Mouse (Mus musculus) hindlimb bud, embryonic 11.5 days (tissue): ENCODE measurements around the gene Cd79a.
A peak's percentile ranks its signal among the peaks of the same experiment; 100 is the strongest.
"Not testable (repeated sequence)": the region's sequence is repeated elsewhere in the genome, so short reads cannot be mapped to it uniquely, and the experiment has no call there.

ENCODE experiments used
- DNase-seq: peaks from one replicate; pipeline ENCODE4 v3.0.0-alpha.2; 2012; ENCODE audit warnings: low read depth, low spot score; ENCODE audit errors: extremely low spot score

Gene Cd79a

DNA sequence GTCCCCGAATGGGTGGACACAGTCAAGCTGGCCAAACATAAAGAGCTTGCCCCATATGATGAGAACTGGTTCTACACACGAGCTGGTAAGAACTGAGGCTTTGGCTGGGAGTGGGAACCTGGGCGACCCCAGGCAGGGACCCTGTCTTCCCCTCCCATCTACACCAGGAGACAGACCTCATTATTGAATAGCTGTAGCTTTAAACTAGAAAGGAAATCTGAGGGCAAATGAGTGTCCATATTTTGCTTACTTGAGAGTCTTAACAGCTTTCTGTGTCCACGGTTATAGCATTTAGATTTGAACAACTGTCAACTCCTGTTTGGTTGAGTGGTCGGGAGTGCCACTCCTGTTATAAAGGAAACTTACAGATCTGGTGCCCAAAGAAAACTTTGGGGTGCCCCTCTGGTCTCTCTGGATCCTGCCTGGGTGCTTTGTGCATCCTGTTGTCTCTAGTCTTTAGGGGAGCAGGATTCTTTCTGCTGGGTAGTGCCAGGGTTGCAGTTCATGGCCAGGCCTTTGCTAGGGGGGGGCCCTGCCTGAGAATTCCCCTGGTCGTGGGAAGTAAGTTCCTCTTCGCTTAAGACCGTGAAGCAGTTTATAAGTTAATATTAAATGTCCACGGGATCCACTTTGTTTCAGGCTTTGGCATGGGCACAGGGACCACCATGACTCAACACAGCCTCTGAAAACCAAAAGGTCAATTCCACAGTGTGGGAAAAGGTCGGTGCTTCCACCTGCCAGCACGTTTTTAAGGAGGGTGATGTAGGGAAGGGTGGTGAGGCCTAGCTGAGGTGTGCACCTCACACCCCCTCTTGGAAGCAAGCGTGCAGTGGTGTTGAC is 11.5 kb upstream of the Cd79a start:
- no peak for DNase-seq

DNA sequence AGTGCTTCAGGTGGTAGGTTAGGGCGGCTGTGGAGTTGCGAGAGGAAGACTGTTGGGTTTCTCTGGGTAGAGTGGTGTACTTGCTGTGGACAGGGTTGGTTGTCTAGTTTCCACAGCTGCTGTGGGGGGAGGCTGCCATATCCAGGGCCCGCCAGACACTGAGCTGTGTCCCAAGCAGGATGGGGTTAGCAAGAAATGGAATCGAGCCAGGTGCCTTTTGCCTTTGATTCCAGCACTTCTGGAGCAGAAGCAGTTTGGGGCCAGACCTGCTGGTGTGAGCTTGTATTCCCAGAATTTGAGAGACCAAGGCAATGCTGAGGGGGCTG is 10.9 kb upstream of the Cd79a start:
- no peak for DNase-seq

DNA sequence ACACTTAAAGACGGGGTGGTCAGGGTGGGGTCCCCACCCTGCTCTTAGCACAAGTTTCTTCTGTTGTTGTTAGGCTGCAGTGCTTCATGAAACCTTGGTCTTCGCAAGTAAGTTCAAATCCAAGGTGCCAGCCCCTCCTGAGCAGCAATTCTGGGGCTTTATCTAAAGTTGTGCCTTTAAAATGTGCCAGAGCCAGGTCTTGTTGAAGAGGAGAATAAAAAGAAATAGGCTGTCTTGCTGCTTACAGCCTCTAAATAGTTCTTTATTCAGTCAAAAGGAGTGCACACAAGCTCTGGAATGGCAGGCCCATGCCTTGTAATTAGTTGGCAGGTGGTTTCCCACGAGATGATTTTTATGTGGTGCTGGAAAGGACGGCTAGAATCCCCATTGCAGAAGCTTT is 10.1 kb upstream of the Cd79a start:
- no peak for DNase-seq

DNA sequence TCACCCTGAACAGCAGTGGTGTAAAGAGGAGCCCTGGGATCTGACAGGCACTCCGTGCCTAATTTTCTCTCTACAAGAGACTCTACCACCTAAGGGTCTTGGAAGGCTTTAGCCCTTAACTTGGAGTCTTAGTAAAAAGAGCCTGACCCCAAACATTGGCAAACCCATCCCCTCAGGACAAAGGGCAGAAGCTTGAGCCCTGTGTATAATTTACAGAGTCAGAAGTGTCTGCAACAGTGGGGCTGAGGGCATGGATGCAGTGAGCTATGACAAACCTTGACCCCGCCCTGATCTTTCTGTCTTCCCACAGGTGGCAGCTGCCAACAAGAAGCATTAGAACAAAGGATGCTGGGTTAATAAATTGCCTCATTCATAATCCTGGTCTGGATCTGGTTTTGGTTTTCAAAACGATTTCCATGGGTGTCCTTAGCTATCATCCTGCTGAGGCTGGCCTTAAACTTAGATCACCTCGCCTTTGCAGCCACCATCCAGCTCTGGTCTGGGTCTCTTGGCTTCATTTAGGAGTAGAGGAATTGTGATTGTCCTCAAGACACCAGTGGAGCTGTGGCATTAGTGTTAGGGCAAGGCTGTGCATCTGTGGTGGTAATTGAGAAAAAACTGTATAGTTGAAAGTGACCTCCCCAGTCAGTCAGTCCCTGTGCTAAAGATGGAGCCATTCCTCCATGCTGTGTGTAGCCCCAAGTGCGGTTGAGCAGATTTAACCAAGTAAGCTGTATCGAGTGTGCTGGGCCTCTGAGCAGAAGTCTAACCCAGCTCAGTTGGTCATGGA is 7.6 kb upstream of the Cd79a start:
- no peak for DNase-seq

DNA sequence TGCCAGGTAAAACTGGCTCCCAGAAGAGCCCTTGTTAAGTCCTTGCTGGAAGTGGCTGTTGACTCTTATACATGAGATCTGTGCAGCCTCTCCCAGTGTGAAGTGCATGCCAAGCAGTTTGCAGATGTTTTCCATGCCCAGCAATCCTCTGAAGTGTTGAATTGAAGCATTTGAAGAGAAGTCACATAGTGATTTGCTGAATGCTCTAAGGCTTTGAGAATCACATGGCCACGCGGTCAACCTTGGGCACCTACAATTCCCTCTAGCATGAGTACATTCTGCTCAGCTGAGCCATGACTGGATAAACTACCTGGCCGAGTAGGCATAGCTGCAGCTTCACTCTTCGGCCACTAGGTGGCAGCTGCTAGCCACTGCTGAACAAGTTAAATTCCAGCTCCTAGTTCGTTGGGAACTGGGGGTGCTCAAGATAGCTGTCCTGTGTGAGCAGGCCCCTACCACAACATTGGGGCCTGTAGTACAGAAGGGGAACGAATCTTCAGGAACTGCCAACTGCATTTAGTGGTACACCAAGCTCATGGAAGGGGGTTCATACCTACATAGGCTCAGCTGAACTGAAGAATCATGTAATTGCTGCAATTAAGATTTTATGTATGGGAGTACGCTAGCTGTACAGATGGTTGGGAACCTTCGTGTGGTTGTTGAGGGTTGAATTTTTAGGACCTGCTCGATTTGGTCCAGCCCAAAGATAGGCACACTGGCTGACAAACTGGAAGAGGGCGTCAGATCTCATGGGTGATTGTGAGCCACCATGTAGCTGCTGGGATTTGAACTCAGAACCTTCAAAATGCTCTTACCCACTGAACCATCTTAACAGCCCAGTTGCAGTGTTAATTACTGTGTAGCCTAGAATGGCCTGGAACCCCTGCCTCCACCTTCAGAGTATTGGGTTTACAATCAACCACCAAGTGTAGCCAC is 6.6 kb upstream of the Cd79a start:
- DNase-seq = peak; percentile 52

DNA sequence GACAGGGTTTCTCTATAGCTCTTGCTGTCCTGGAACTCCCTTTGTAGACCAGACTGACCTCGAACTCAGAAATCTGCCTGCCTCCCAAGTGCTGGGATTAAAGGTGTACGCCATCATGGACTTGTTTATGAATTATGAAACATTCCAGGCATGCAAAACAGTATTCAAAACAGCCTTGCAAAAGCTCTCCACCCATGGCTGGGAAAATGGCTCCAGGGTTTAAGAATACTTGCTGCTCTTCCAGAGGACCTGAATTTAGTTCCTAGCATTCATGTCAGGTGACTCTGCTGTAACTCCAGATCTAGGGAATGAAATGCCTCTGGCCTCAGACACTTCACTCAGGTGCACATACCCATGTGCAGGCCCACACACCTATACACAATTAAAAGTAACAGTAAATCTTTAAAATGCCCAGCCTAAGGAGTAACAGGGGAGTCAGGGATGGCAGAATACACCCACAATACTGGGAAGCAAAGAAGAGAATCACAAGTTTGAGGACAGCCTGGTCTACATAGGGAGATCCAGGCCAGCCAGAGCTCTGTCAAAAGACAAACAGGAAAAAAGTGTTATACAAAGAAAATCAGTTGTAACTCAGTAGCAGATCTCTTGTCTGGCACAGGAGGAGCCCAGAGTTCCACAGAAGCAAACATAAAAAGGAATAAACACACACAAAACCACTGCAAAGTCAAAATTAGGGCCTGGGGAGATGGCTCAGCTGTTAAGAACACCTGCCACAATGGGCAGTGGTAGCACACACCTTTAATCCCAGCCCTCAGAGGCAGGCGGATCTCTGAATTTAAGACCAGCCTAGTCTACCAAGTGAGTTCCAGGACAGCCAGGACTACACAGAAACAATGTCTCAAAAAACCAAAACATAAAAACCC is 5.7 kb upstream of the Cd79a start:
- DNase-seq = no peak

DNA sequence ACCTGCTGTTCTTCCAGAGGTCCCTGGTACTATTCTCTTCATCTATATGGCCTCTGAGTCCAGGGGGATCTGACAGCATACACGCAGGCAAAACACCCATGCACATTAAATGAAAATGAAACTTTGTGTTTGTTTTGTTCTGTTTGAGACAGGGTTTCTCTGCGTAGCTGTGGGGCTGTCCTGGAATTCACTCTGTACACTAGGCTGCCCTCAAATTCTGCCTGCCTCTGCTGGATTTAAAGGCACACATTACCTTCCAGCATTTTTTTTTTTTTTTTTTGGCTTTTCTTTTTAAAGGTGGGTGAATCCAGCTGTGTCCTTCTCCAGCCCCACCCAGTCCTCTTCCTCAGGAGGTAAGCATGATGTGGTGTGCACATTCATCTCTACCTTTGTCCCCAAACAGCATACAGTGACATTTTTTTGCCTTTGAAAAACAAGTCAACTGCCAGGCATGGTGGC is 5.0 kb upstream of the Cd79a start:
- DNase-seq = no peak

DNA sequence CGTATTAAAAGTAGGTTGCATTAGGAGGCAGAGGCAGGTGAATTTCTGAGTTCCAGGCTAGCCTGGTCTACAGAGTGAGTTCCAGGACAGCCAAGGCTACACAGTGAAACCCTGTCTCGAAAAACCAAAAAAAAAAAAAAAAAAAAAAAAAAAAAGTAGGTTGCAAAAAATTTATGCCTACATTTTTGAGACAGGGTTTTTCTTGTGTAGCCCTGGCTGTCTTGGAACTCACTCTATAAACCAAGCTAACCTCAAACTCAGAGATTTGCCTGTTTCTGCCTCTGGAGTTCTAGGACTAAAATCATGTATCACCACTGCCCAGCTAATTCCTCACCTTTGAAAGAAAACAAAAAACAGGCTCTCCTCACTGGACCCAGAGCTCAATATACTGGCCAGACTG is 1.4 kb upstream of the Cd79a start:
- DNase-seq = not testable (repeated sequence)

DNA sequence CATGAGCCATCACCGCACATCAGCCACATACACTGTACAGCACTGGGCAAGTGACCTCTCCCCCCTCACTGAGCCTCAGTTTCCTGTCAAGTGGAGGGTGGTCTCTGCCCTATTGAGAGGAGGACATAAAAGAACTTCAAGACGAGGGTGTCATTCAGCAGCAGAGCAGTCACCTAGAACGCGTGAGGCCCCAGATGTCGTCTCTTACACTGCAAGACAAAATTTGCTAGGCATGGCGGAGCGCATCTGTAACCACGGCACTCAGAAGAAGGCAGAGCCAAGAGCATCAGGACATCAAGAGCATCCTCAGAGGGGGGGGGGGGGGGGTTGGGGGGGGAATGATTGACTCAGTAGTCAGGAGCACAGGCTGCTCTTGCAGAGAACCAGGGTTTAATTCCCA is 912 bp upstream of the Cd79a start:
- DNase-seq = no peak

DNA sequence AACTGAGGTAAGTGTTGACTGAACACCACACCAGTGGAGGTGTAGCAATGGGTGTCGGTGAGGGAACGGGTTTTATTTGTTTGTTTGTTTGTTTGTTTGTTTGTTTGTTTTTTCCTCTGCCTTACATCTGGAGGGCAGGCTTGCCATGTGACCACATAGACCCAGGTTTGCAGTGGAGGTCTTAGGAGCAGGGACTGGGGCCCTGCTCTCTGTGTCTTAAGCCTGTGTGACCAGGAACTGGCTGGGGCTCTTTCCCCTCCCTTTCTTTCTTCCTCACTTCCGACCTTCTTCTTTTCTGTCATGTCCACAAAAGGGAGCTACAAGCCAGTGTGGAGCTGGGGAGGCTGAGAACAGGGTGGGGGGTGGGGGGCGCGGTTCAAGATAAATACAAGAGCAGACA is 778 bp downstream of the Cd79a start:
- DNase-seq = no peak

DNA sequence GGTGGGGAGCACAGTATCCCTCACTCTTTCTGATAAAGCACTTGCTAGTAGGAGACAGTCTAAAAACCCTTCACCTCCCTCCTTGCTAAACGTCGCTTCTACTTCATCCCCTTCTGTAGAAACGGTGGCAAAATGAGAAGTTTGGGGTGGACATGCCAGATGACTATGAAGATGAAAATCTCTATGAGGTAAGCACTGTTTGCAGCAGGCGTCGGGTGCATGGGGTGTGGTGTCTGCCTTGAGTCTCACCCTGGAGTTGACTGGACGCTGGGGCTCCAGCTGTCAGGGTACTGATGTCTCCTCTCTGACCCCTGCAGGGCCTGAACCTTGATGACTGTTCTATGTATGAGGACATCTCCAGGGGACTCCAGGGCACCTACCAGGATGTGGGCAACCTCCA is 3.9 kb downstream of the Cd79a start:
- DNase-seq = no peak

DNA sequence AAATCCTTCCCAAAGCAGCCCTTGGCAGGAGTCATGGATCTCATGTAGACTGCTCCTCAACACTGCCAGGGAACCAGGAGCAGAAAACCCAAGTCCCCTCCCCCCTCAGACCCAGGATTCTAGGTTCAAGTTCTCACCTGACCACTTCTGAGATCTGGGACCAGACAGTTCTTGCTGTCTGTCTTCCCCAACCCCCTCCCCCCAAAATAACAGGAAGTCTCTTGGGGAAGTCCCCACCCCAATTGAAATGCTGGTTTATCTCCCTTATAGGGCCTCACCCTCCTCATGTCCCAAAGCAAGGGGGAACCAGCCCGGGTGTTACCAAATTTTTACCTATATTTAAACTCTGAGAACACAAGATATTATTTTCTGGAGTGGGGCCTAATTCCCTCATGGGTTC is 4.7 kb downstream of the Cd79a start:
- no peak for DNase-seq

DNA sequence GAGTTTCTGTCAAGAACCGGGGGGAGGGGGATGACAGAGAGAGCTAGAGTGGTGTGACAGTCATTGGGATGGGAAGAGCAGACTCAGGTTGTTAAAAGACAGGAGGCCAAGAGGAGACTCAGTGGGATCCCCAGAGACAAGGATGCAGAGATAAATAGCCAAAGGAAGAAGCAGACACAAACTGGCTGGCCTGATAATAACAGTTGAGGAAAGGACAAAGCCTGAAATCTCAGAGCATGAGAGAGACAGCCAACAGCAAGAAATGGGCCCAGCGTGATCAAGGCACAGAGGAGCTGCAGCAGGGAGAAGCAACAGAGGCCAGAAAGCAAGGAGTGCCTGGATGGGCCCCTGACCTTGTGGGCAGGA is 5.1 kb downstream of the Cd79a start:
- DNase-seq = no peak

DNA sequence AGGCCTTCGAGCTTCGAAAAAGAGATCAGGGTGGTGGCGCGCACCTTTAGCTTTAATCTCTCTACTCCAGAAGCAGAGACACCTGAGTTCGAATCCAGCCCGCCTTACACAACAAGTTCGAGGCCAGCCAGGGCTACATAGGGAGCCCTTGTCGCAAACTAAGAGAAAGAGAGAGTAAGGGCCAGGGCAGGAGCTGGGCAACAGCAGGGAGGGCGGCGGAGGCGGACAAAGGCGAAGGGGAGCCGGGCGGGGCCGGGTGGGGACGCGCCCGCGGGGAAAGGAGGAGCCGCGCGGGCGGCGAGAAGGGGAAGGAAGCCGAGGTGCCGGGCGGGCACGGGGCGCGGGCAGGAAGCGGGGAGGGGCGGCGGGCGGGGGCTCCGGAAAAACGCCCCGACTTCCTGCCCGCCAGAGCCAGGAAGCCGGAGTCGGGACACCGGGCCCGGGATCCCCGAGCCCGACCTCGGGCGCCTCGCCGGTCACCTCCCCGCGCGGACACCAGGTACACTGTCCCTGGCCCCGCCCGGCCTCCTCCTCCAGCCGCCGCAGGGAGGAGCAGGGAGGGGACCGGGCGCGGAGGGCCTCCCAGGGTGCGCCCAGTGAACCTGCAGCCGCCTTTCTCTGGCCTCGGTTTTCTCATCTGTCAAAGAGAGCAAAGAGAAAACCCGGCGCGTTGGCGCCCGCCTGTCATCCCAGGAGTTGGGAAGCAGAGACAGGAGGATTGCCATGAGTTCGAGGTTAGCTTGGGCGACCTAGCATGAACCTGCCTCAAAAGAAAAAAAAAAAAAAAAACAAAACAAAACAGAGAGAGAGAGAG is 5.7 kb downstream of the Cd79a start, which contains the start of gene Arhgef1:
TSS of gene Arhgef1 (plus strand) at position 283 of the 814 bp plus-strand sequence.
- DNase-seq = no peak

DNA sequence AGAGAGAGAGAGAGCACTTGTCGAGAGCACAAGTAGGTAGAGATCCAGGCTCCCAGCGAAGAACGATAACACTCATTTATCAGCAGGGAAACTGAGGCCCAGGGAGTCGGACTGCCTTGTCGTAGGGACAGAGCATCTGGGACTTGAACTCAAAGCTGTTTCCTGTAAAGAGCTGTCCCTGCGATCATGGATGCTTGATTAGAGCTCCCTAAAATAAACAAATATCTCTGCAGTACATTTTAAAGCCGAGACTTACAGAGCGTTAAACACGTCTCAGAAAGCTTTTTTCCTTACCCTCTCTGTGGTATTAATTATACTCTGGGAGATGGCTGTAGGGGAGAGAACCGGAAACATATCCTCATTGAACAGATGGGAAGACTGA is 6.3 kb downstream of the Cd79a start:
- DNase-seq = no peak

DNA sequence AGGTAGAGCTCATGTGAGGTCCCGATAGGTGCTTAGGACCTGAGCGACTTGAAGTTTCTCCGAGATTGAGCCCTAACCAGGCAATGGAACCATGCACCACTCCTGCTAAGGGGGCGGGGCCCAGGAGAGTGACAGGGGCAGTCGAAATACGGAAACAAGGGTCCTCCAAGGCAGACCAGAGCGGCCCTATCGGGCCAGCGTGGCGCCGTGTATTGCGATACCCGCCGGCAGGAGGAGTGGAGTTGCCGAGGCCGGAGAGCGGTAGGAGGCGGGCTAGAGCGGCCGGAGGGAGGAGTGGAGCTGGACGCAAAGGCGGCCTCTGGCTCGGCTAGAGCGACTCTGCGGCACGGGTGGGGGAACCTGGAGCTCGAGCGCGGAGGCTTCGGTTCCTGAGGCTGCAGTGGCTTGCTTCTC is 6.9 kb downstream of the Cd79a start:
- DNase-seq = peak; percentile 87

DNA sequence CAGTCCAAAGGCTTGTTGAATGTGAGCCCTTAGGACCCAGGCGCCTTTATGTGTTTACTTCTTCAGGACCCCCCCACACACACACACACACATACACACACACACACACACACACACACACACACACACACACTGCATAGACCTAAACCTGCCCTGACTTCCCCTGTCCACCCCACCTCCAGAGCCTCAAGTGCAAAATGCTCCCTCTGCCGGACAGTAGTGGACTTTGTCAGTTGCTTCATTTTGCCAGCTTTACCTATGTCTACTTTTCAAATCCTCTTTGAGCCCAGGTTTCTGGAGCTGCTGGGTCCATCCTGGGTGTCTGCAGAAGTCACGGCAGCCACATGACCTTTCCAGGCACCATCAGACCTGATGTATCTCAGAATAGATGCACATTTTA is 7.8 kb downstream of the Cd79a start:
- DNase-seq = no peak

DNA sequence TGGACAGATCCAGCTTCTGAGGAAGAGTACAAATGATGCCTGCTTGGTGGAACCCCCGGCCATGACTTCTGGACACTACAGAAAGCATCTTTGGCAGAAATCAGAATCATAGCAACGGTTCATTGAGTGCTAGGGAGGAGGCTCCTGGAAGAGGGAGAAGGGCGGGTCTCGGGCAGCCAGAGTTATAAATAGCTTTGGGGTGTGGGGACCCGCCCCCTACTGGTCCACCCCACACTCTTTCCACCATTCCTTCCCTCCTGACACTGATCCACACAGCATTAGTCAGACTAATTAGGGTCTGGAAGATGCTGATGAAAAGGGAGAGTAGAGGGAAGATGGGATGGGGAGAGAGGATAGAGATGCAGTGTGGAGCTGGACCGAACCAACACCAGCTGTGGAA is 9.4 kb downstream of the Cd79a start:
- no peak for DNase-seq

DNA sequence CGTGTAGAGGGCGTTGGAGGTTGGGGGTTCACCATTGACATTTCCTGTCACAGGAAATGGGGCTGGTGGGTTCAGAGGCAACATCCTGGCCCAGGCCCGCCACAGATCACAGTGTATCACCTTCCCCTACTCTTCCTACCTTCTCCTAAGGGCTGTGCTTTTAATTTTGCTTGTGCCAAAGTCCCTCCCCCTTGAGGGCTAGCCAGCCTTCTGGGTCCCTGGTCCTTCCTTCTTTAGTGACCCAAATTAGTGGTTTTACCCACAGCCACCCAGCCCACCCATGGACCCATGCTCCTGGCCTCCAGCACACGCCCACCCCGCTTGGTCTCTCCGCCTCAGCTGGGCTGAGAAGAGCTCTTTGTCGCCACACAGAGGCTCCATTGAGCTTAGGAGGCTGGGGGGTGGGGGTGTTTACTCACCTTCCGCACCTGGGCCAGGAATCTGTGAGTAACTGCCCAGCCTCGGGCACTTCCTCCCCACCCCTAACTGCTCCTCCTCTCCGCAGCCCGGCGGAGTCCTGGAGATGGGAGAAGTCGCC is 10.1 kb downstream of the Cd79a start:
- no peak for DNase-seq
